Mouse (Mus musculus): ENCODE data around the gene Tob1. TPM values are rescaled to one million over a fixed set of nuclear protein-coding genes. Genes with fewer than 3 reads are reported as not detected.

The Tob1 gene
- polyA plus RNA-seq, 1 experiment = 10.2 TPM

DNA sequence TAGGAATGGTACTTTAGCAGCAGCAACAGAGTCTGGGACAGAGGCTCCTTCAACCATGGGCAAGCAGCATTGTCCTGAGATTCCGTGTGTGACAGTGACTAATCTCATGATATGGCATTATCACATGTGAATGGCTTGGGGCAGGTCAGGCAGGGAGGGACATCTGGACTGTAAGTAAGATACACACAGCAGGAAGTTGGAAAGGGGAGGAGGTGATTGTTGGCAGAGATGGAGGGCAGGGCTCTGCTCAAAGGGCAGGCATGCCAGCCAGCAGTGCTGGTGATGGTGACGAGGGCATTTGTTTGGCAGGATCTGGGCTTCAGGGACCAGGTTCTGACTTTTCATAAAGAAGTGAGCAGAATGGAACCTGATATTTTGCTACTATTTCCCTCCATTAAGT, 18.1 kb upstream of the Tob1 start:
- H3K27ac ChIP-seq (ENCODE audit: insufficient read depth, low read length) = no peak overlapping the region
- no peaks in the 10 kb centered on the region for H3K4me1 ChIP-seq (ENCODE audit: control insufficient read depth, insufficient read depth, insufficient read length)
- no peak overlapping the region for H3K4me3 ChIP-seq (ENCODE audit: extremely low read depth, insufficient read depth, insufficient read length)
- no peaks in the 10 kb centered on the region for H3K27me3 ChIP-seq (ENCODE audit: control insufficient read depth, insufficient read depth, low read length)
- no peak for DNase-seq (ENCODE audit: low read depth in 1 of 2, low spot score in 2 of 2)
- 77% methylated on average over 2 of the region's 2 CpGs for WGBS
- no peaks in the 10 kb centered on the region for H3K36me3 ChIP-seq (ENCODE audit: control insufficient read depth, insufficient read depth, low read length)
- TF ChIP-seq CTCF (IDR thresholded peaks at IDR 0.05; ENCODE audit: extremely low read depth, insufficient read depth, insufficient read length, insufficient replicate concordance) = no peak
- TF ChIP-seq POLR2A (IDR thresholded peaks at IDR 0.05; ENCODE audit: low read depth, low read length) = no peak

DNA sequence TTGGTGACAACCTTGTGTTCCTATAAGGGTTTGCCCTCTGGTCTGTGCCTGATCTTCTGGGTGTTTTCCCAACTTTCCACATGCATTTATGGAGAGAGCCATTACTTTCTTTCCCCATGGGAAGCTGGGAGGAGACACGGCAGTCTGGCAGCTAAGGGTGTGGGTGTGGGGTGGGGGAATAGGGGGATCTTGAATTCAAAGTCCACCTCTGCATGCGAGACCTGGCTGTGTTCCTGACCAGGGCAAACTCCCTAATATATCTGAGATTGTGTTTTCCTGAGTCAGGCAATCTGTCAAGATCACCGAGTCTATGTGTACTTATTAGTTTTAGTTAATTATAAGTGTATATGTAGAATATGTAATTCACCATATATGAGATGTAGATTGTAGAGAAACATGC, 14.9 kb upstream of the Tob1 start:
- Histone ChIP-seq H3K36me3 (ENCODE audit: control insufficient read depth, insufficient read depth, low read length) (no peaks in the 10 kb centered on the region), H3K4me1 (ENCODE audit: control insufficient read depth, insufficient read depth, insufficient read length) (no peaks in the 10 kb centered on the region), H3K27ac (ENCODE audit: insufficient read depth, low read length) (no peak overlapping the region), H3K27me3 (ENCODE audit: control insufficient read depth, insufficient read depth, low read length) (no peaks in the 10 kb centered on the region), H3K4me3 (ENCODE audit: extremely low read depth, insufficient read depth, insufficient read length) (no peak overlapping the region)
- TF ChIP-seq CTCF (IDR thresholded peaks at IDR 0.05; ENCODE audit: extremely low read depth, insufficient read depth, insufficient read length, insufficient replicate concordance) = no peak
- TF ChIP-seq POLR2A (IDR thresholded peaks at IDR 0.05; ENCODE audit: low read depth, low read length) = no peak
- DNase-seq (ENCODE audit: low read depth in 1 of 2, low spot score in 2 of 2) = no peak
- 87% methylated on average over 3 of the region's 3 CpGs for WGBS

DNA sequence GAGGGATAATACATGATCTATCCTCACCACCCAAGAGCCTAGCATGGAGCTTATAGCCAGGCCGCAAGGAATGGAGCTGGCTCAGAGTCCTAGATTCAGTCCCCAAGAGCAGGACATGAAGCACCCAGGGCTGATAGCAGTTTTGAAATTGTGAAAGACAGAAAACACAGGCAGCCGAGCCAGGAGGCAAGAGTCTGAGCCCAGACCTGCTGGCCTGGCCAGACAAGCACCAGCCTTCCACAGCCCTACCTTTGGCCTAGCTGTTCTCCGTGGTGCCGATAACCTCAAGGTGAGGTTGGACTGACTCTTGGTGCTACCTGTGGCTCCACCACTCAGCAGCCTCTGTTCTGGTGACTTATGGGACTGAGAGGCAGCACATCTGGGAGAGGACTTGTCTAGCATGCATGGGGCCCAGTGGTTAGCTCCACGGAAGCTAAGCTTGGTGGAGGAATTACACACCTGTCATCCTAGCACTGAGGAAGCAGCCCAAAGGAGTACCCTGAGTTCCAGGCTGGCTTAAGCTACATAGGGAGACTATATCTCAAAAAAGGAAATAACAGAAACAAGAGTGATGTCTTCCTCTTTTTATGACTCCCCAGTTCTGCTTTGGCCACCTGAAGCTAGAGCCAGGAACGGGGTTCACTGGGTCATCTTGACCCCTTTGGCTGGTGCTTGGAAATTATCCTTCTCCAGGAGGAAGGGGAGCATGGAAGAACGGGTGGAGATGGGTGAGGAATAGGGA, 12.7 kb upstream of the Tob1 start:
- no peak overlapping the region for H3K4me3 ChIP-seq (ENCODE audit: extremely low read depth, insufficient read depth, insufficient read length)
- no peaks in the 10 kb centered on the region for H3K4me1 ChIP-seq (ENCODE audit: control insufficient read depth, insufficient read depth, insufficient read length)
- no peaks in the 10 kb centered on the region for H3K36me3 ChIP-seq (ENCODE audit: control insufficient read depth, insufficient read depth, low read length)
- no peak for DNase-seq (ENCODE audit: low read depth in 1 of 2, low spot score in 2 of 2)
- WGBS = 66% methylated on average over 7 of the region's 7 CpGs
- TF ChIP-seq POLR2A (IDR thresholded peaks at IDR 0.05; ENCODE audit: low read depth, low read length) (no peak), CTCF (IDR thresholded peaks at IDR 0.05; ENCODE audit: extremely low read depth, insufficient read depth, insufficient read length, insufficient replicate concordance) (no peak)
- H3K27ac ChIP-seq (ENCODE audit: insufficient read depth, low read length) = no peak overlapping the region
- H3K27me3 ChIP-seq (ENCODE audit: control insufficient read depth, insufficient read depth, low read length) = no peaks in the 10 kb centered on the region

DNA sequence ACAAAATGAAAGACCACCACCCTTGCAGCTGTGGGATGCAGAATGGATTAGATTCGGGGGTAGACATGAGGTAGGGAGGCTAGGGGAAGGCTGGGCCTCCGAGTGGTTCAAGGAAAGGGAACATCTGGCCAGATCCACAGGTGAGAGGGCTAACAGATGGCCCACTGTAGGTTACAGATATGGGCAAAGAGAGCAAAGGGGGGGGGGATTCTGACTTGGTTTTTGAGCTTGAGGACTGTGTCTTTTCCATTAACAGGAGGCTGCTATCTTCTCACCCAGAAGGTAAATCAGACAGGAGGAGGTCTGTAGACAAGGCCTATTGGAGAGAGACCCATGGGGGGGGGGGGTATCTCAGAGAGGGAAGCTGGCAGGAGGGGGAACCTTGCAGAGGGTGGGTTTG, 11.5 kb upstream of the Tob1 start:
- Histone ChIP-seq H3K27me3 (ENCODE audit: control insufficient read depth, insufficient read depth, low read length) (no peaks in the 10 kb centered on the region), H3K4me1 (ENCODE audit: control insufficient read depth, insufficient read depth, insufficient read length) (no peaks in the 10 kb centered on the region), H3K36me3 (ENCODE audit: control insufficient read depth, insufficient read depth, low read length) (no peaks in the 10 kb centered on the region), H3K27ac (ENCODE audit: insufficient read depth, low read length) (no peak overlapping the region), H3K4me3 (ENCODE audit: extremely low read depth, insufficient read depth, insufficient read length) (no peak overlapping the region)
- 75% methylated on average over 2 of the region's 2 CpGs for WGBS
- DNase-seq (ENCODE audit: low read depth in 1 of 2, low spot score in 2 of 2) = no peak
- no peak for TF ChIP-seq POLR2A (IDR thresholded peaks at IDR 0.05; ENCODE audit: low read depth, low read length)
- no peak for TF ChIP-seq CTCF (IDR thresholded peaks at IDR 0.05; ENCODE audit: extremely low read depth, insufficient read depth, insufficient read length, insufficient replicate concordance)

DNA sequence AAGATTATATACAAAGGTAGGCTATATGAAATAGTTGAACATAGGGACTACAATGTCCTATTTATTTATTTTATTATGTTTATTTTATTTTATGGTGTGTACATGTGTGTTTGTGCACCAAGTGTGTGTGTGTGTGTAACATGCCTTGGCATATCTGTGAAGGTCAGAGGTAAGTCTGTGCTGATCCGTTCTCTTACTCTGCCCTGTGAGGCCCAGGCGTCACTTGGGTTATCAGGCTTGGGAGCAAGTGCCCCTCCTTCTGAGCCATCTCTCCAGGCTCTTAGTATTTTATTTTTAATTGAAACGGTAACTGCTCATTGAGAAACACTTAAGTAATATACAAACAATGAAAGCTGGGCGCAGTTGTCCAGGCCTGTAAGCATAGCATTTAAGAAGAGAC, 10.8 kb upstream of the Tob1 start:
- Histone ChIP-seq H3K36me3 (ENCODE audit: control insufficient read depth, insufficient read depth, low read length) (no peaks in the 10 kb centered on the region), H3K27ac (ENCODE audit: insufficient read depth, low read length) (no peak overlapping the region), H3K4me1 (ENCODE audit: control insufficient read depth, insufficient read depth, insufficient read length) (no peaks in the 10 kb centered on the region), H3K4me3 (ENCODE audit: extremely low read depth, insufficient read depth, insufficient read length) (no peak overlapping the region), H3K27me3 (ENCODE audit: control insufficient read depth, insufficient read depth, low read length) (no peaks in the 10 kb centered on the region)
- no peak for DNase-seq (ENCODE audit: low read depth in 1 of 2, low spot score in 2 of 2)
- TF ChIP-seq POLR2A (IDR thresholded peaks at IDR 0.05; ENCODE audit: low read depth, low read length) (no peak), CTCF (IDR thresholded peaks at IDR 0.05; ENCODE audit: extremely low read depth, insufficient read depth, insufficient read length, insufficient replicate concordance) (no peak)
- 87% methylated on average over 4 of the region's 4 CpGs for WGBS

DNA sequence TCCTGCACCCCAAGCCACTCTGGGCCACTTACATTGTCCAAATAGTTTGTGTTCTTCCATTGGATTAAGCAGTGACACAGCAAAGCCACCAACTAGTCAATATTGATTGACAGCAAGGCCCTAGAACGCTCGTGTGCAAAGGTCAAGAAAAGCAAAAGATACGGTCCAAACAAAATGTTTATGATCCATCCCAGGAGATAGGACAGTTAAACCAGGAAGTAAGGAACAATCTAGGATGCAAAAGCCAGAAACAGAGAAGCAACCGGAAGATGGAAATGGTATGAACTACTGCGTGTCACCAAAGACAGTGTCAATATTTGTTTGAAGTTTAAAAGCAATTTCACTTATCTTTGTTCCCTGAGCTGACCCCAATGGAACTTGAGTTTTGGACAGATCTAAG, 9.1 kb upstream of the Tob1 start:
- H3K27ac ChIP-seq (ENCODE audit: insufficient read depth, low read length) = no peak overlapping the region
- no peak for DNase-seq (ENCODE audit: low read depth in 1 of 2, low spot score in 2 of 2)
- no peaks in the 10 kb centered on the region for H3K4me1 ChIP-seq (ENCODE audit: control insufficient read depth, insufficient read depth, insufficient read length)
- no peaks in the 10 kb centered on the region for H3K36me3 ChIP-seq (ENCODE audit: control insufficient read depth, insufficient read depth, low read length)
- WGBS = 92% methylated on average over 5 of the region's 5 CpGs
- TF ChIP-seq CTCF (IDR thresholded peaks at IDR 0.05; ENCODE audit: extremely low read depth, insufficient read depth, insufficient read length, insufficient replicate concordance) = no peak
- no peak for TF ChIP-seq POLR2A (IDR thresholded peaks at IDR 0.05; ENCODE audit: low read depth, low read length)
- H3K27me3 ChIP-seq (ENCODE audit: control insufficient read depth, insufficient read depth, low read length) = no peaks in the 10 kb centered on the region
- H3K4me3 ChIP-seq (ENCODE audit: extremely low read depth, insufficient read depth, insufficient read length) = no peak overlapping the region

DNA sequence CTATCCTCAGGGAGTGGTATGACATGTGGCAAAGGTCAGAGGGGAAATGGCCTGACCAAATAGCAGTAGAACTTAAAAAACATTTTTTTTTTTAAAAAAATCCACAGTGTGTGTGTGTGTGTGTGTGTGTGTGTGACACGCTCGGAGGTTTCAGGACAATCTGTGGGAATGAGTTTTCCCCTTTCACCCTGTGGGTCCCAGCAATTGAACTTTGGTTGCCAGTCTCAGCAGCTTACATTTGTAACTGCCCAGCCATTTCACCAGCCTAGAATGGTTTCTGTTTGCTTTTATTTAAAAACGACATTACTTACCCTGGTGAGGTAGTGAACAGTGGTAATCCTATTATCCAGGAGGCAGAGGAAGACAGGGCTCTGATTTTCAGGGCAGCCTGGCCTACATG, 8.2 kb upstream of the Tob1 start:
- H3K27me3 ChIP-seq (ENCODE audit: control insufficient read depth, insufficient read depth, low read length) = no peaks in the 10 kb centered on the region
- H3K4me3 ChIP-seq (ENCODE audit: extremely low read depth, insufficient read depth, insufficient read length) = no peak overlapping the region
- no peak for DNase-seq (ENCODE audit: low read depth in 1 of 2, low spot score in 2 of 2)
- no peaks in the 10 kb centered on the region for H3K4me1 ChIP-seq (ENCODE audit: control insufficient read depth, insufficient read depth, insufficient read length)
- no peak overlapping the region for H3K27ac ChIP-seq (ENCODE audit: insufficient read depth, low read length)
- H3K36me3 ChIP-seq (ENCODE audit: control insufficient read depth, insufficient read depth, low read length) = no peaks in the 10 kb centered on the region
- TF ChIP-seq POLR2A (IDR thresholded peaks at IDR 0.05; ENCODE audit: low read depth, low read length) (no peak), CTCF (IDR thresholded peaks at IDR 0.05; ENCODE audit: extremely low read depth, insufficient read depth, insufficient read length, insufficient replicate concordance) (no peak)
- WGBS = 85% methylated on average over 3 of the region's 3 CpGs
